ENCODE assay signal across 11 mouse cellular contexts in genomic region chr17:24480201-24480826, GRCm38 (mm10). TPM values are rescaled to one million over a fixed set of nuclear protein-coding genes. Genes with fewer than 3 reads are reported as not detected.
DNase-seq lines count a peak whose midpoint lies in the region; ATAC-seq and TF ChIP-seq lines count a peak whose summit lies in the region.
"Had no signal": no experiment of that assay in that cellular context is flagged by ENCODE, and none has a peak within 500 bp of the region (broad histone marks: within the 10 kb centered on the region; RNA-seq: fewer than 3 reads in every experiment).

No protein-coding gene starts in this region.

- peaks cover 2% of the 10 kb centered on the region for H3K4me1 ChIP-seq in heart, postnatal 0 days (ENCODE audit: control insufficient read depth, insufficient read depth)
- H3K4me1 ChIP-seq in liver, embryonic 11.5 days (replicated peaks; ENCODE audit: control insufficient read depth, insufficient read depth, low read length): peaks cover 14% of the 10 kb centered on the region

- peak; percentile 32 for TF ChIP-seq CTCF in heart, postnatal 0 days (IDR thresholded peaks at IDR 0.05; ENCODE audit: low read depth)

- H3K4me2 ChIP-seq in heart, postnatal 0 days (ENCODE audit: low read depth, low read length): no peak overlapping the region
- peak overlapping the region; percentile 87 for H3K4me2 ChIP-seq in liver, embryonic 11.5 days

- no peaks in the 10 kb centered on the region for H3K9me3 ChIP-seq in heart, postnatal 0 days (replicated peaks; ENCODE audit: control insufficient read depth, low read length)
- no peaks in the 10 kb centered on the region for H3K9me3 ChIP-seq in liver, embryonic 11.5 days (ENCODE audit: control insufficient read depth, low read length)
- H3K9me3 ChIP-seq: neural tube, embryonic 13.5 days had no signal

- no peak overlapping the region for H3K27ac ChIP-seq in heart, postnatal 0 days (ENCODE audit: low read depth)
- H3K27ac ChIP-seq in liver, embryonic 11.5 days (ENCODE audit: low read depth, low read length): peak overlapping the region; percentile 16; the same call in 1 of the 2 replicates
- H3K27ac ChIP-seq: heart, adult 2 months; neural tube, embryonic 13.5 days had no signal

- DNase-seq in heart, postnatal 0 days (ENCODE audit: low spot score): no peak
- DNase-seq in heart, postnatal 4 days: no peak
- DNase-seq in 3T3-L1 (ENCODE audit: low read depth, low spot score): peak; percentile 68
- DNase-seq in R1 (ENCODE audit: low read depth, low spot score): peak; percentile 70
- no peak for DNase-seq in liver, embryonic 11.5 days (ENCODE audit: low spot score)
- no peak for DNase-seq in adrenal gland, adult 8-10 months
- no peak for DNase-seq in cerebellum, adult 9-10 months
- DNase-seq in right cerebral cortex, postnatal 4 days: no peak
- DNase-seq: heart, adult 2 months had no signal

- TF ChIP-seq EP300 in heart, postnatal 0 days (IDR thresholded peaks at IDR 0.05; ENCODE audit: low read depth): no peak

- no peak overlapping the region for H3K4me3 ChIP-seq in heart, postnatal 0 days (ENCODE audit: low read depth, low read length)
- no peak overlapping the region for H3K4me3 ChIP-seq in liver, embryonic 11.5 days (ENCODE audit: low read depth, low read length)
- H3K4me3 ChIP-seq: heart, adult 2 months had no signal

- WGBS in heart, postnatal 0 days: 41% methylated on average over 3 of the region's 3 CpGs
- WGBS in liver, embryonic 11.5 days: 54% methylated on average over 3 of the region's 3 CpGs

- H3K9ac ChIP-seq in heart, postnatal 0 days (replicated peaks; ENCODE audit: low read depth, low read length): no peak overlapping the region
- 0 out of 2 replicates have a peak overlapping the region, but pooled peaks have one; percentile 3 for H3K9ac ChIP-seq in liver, embryonic 11.5 days (ENCODE audit: low read depth, low read length)
- H3K9ac ChIP-seq: neural tube, embryonic 13.5 days had no signal

- peaks cover 21% of the 10 kb centered on the region for H3K36me3 ChIP-seq in heart, postnatal 0 days (replicated peaks; ENCODE audit: control insufficient read depth, insufficient read depth, low read length)
- H3K36me3 ChIP-seq in liver, embryonic 11.5 days (ENCODE audit: control insufficient read depth, insufficient read depth, low read length): peaks cover 9% of the 10 kb centered on the region

- ATAC-seq in heart, postnatal 0 days (ENCODE audit: insufficient read depth, low read depth): no peak
- no peak for ATAC-seq in liver, embryonic 11.5 days (replicated peaks; ENCODE audit: low FRiP score)

- 0 out of 2 replicates have a peak, but pooled peaks cover 3% of the 10 kb centered on the region for H3K27me3 ChIP-seq in heart, postnatal 0 days (ENCODE audit: control insufficient read depth, insufficient read depth, low read length)
- no peaks in the 10 kb centered on the region; the same call in 1 of the 2 replicates for H3K27me3 ChIP-seq in liver, embryonic 11.5 days (replicated peaks; ENCODE audit: control insufficient read depth, insufficient read depth, low read length)
- H3K27me3 ChIP-seq: neural tube, embryonic 13.5 days had no signal

RNA-seq across cellular contexts. Expression of gene Mlst8, which starts 1.4 kb away (rescaled TPM):
- 12.4 and 44.9 TPM in 2 replicates for total RNA-seq in heart, postnatal 0 days (2014; rRNA removed; ENCODE audit: low replicate concordance)
- polyA plus RNA-seq in heart, postnatal 0 days (2015; fragmentation: Nextera tagmentation; extraction: Ambion mirVana): 10.1 and 11.5 TPM in 2 replicates
- total RNA-seq in heart, postnatal 4 days (2021): 10 to 100 TPM; 14.9 to 16.3 TPM
- 22.3 TPM in 2 replicates for polyA plus RNA-seq in liver, embryonic 11.5 days (2014; fragmentation: Nextera tagmentation; extraction: Ambion mirVana)
- total RNA-seq in adrenal gland, adult 8-10 months (2022): 10 to 100 TPM; 24.3 to 37.6 (median 32.2) TPM

RNA-seq across cellular contexts. Expression of gene Bricd5, which starts 6.6 kb away (rescaled TPM):
- not detected in 2 replicates for total RNA-seq in heart, postnatal 0 days (2014; rRNA removed; ENCODE audit: low replicate concordance)
- not detected in 2 replicates for polyA plus RNA-seq in heart, postnatal 0 days (2015; fragmentation: Nextera tagmentation; extraction: Ambion mirVana)
- under 1 TPM in 1 of 2 experiments, not detected in 1; 0.29 TPM for total RNA-seq in heart, postnatal 4 days (2021)
- 0.25 and 0.26 TPM in 2 replicates for polyA plus RNA-seq in liver, embryonic 11.5 days (2014; fragmentation: Nextera tagmentation; extraction: Ambion mirVana)
- total RNA-seq in adrenal gland, adult 8-10 months (2022): under 1 TPM in 2 of 4 experiments, not detected in 2; 0.30 to 0.38 TPM
- total RNA-seq: common myeloid progenitor, adult 5-6 weeks; heart, adult 2 months had no signal
- polyA plus RNA-seq: heart, adult 2 months; neural tube, embryonic 13.5 days had no signal

RNA-seq across cellular contexts. Expression of gene Caskin1, which starts 8.1 kb away (rescaled TPM):
- 0.11 TPM in 1 of 2 replicates, not detected in the other for total RNA-seq in heart, postnatal 0 days (2014; rRNA removed; ENCODE audit: low replicate concordance)
- 0.14 TPM in 2 replicates for polyA plus RNA-seq in heart, postnatal 0 days (2015; fragmentation: Nextera tagmentation; extraction: Ambion mirVana)
- under 1 TPM; 0.34 to 0.91 TPM for total RNA-seq in heart, postnatal 4 days (2021)
- polyA plus RNA-seq in liver, embryonic 11.5 days (2014; fragmentation: Nextera tagmentation; extraction: Ambion mirVana): 0.47 and 0.56 TPM in 2 replicates
- 10 to 100 TPM; 49.1 to 61.2 (median 53.8) TPM for total RNA-seq in adrenal gland, adult 8-10 months (2022)
- total RNA-seq: common myeloid progenitor, adult 5-6 weeks had no signal

RNA-seq across cellular contexts. Expression of gene Pgp, which starts 10.1 kb away (rescaled TPM):
- 48.4 and 62.3 TPM in 2 replicates for total RNA-seq in heart, postnatal 0 days (2014; rRNA removed; ENCODE audit: low replicate concordance)
- polyA plus RNA-seq in heart, postnatal 0 days (2015; fragmentation: Nextera tagmentation; extraction: Ambion mirVana): 65.8 and 70.6 TPM in 2 replicates
- total RNA-seq in heart, postnatal 4 days (2021): 10 to 100 TPM; 46.5 to 49.3 TPM
- polyA plus RNA-seq in liver, embryonic 11.5 days (2014; fragmentation: Nextera tagmentation; extraction: Ambion mirVana): 119 and 123 TPM in 2 replicates
- total RNA-seq in adrenal gland, adult 8-10 months (2022): 100 to 1,000 TPM; 105 to 116 (median 107) TPM

RNA-seq across cellular contexts. Expression of gene E4f1, which starts 10.2 kb away (rescaled TPM):
- 19.6 and 20.6 TPM in 2 replicates for total RNA-seq in heart, postnatal 0 days (2014; rRNA removed; ENCODE audit: low replicate concordance)
- 14.0 and 17.8 TPM in 2 replicates for polyA plus RNA-seq in heart, postnatal 0 days (2015; fragmentation: Nextera tagmentation; extraction: Ambion mirVana)
- total RNA-seq in heart, postnatal 4 days (2021): 10 to 100 TPM; 17.3 to 19.3 TPM
- polyA plus RNA-seq in liver, embryonic 11.5 days (2014; fragmentation: Nextera tagmentation; extraction: Ambion mirVana): 20.0 and 23.5 TPM in 2 replicates
- 10 to 100 TPM; 20.9 to 37.4 (median 26.4) TPM for total RNA-seq in adrenal gland, adult 8-10 months (2022)

Comparison
In these comparisons a context has a peak if more than half of its experiments do, and no peak if none do; other contexts are left out.
1. DNase-seq: peak in 3T3-L1 (single experiment) and R1 (single experiment); none in heart, postnatal 0 days (single experiment), heart, postnatal 4 days (single experiment), liver, embryonic 11.5 days (single experiment), adrenal gland, adult 8-10 months (single experiment), cerebellum, adult 9-10 months (single experiment) and right cerebral cortex, postnatal 4 days (single experiment).
2. RNA of gene Caskin1, which starts 8.1 kb away (total RNA-seq): 49.1 to 61.2 TPM in adrenal gland, adult 8-10 months; 0.34 to 0.91 TPM in heart, postnatal 4 days and 0.11 TPM in heart, postnatal 0 days; every median in the first group is over 10 times any median in the second.